Mouse (Mus musculus) kidney, adult 11 months (tissue): ENCODE measurements at regions not wholly inside any gene's neighbourhood (a gene's known extent, or its start where the extent isn't known, plus 50 kb on each side); places are given as distances from the start of the nearest gene placed in this dataset.

Experiments used
- DNase-seq: peaks from one replicate; pipeline ENCODE4 v3.0.0; 2022

GRCm38 (mm10) chr11:64135308-64135591 is 56.0 kb upstream of the Cox10 start:
- DNase-seq, result no peak

GRCm38 (mm10) chr11:64134571-64135307 is 55.5 kb upstream of the Cox10 start:
- no peak for DNase-seq
